Mouse (Mus musculus): Measurements from ENCODE around the gene Uevld.

DNA sequence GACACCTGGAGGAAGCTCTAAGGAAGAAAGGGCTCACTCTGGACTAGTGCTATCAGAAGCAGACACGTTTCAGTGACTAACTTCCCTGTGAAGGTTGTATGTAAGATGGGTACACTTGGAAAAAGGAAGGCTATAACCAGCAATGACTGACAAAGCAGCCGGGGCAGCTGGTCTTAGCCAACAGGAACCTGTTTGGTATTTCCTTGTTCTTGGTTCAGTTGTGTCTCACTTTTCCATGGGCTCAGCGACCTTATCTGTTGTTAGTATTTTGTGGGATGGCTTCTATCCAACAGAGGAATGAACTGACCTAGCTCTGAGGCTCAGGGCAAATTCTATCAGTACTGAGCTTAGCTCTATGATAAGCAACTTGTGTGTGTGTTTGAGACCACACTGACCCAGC is 2.7 kb upstream of the Uevld start:
- no peak for TF ChIP-seq CTCF (IDR thresholded peaks at IDR 0.05; ENCODE audit: low read depth, low read length)
- no peak for TF ChIP-seq POLR2A (IDR thresholded peaks at IDR 0.05; ENCODE audit: extremely low read depth, insufficient read depth, low read length)

Data from liver, adult 2 months (tissue).